Mouse (Mus musculus) neutrophil, adult 59 days (primary cell): ENCODE data around the gene Gm2035. TPM values are rescaled to one million over a fixed set of nuclear protein-coding genes. Genes with fewer than 3 reads are reported as not detected.

Source experiments
- total RNA-seq, 2 experiments: library from RNA; stranded (reverse); gene quantifications; 1 replicate in 1 of 2; 2 replicates in 1 of 2; pipeline ENCODE4 v1.2.4; 2023

Gene Gm2035
- not detected for total RNA-seq

DNA sequence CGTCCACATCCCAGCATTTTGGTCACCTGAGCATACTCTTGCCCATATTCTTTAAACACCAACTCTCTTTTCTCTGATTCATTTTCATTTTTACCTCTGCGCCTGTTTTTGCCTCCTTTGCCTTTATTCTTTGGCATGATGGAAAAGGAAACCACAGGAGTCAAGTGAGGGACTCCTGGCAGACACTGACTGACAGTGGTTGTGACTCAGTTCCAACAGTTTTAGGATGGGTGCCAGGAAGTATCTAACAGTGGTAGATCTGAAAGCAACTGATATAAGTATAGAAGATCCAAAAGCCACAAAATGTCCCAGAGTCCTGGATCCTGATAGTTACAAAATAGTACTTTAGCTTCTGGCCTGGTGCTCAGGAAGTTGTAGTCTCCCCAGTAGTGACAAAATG lies at the start of gene Gm2035:
TSS of gene Gm2035 (minus strand) at position 137 of the 400 bp plus-strand sequence.

DNA sequence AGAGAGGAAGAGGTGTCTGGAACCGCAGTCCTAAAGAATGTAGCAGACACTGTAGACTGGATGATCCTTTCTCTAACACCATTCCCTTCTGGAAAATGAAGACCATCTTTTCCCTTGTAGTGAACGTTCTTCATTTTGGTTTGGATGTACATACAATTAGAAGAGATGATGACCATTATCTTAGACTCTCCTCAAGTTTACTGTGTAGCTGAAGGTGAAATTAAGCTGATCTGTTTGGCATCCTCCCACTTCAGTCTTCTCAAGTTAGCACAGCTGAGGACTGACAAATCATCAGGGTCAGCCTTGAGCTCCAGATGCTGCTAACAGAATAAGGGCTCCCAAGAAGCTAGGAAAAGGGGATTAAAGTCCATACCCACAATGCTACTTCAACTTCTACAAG lies 34.1 kb upstream of the Gm2035 start, which contains the start of gene Gm2042:
TSS of gene Gm2042 (plus strand) at position 301 of the 400 bp plus-strand sequence.

DNA sequence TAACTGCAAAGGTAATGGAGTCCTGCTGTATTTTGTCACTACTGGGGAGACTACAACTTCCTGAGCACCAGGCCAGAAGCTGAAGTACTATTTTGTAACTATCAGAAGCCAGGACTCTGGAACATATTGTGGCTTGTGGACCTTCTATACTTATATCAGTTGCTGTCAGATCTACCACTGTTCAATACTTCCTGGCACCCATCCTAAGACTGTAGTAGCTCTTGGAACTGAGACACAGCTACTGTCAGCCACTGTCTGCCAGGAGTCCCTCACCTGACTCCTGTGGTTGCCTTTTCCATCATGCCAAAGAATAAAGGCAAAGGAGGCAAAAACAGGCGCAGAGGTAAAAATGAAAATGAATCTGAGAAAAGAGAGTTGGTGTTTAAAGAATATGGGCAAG lies 24.6 kb downstream of the Gm2035 start, which contains the start of gene Gm2022:
TSS of gene Gm2022 (plus strand) at position 301 of the 400 bp plus-strand sequence.

DNA sequence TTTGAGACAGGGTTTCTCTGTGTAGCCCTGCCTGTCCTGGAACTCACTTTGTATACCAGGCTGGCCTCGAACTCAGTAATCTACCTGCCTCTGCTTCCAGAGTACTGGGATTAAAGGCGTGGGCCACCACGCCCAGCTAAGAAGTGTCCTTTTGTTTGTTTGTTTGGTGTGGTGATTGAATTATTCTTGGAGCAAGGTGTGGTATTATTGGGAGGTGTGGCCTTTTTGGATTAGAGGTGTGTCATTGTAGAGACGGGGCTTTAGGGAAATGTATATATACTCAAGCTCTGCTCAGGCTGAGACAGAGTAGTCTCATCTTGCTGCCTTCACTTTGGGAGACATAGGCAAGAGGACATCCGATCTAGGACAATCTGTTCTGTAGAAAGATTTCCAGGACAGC lies 45.9 kb downstream of the Gm2035 start, which contains the start of gene Gm2016:
TSS of gene Gm2016 (plus strand) at position 301 of the 400 bp plus-strand sequence.

Other genes with a start within 250 kb of the Gm2035 start
- gene Gm21319, start 144.1 kb downstream of the Gm2035 start, total RNA-seq: not detected
- gene Gm21936, start 124.3 kb downstream of the Gm2035 start, total RNA-seq: not detected
- not detected for gene BB287469, start 103.3 kb downstream of the Gm2035 start, total RNA-seq
- gene Gm2001, start 77.5 kb downstream of the Gm2035 start, total RNA-seq: not detected
- gene Gm2016, start 45.8 kb downstream of the Gm2035 start, total RNA-seq: not detected
- not detected for gene Gm2022, start 24.5 kb downstream of the Gm2035 start, total RNA-seq
- not detected for gene Gm2042, start 34.2 kb upstream of the Gm2035 start, total RNA-seq
- not detected for gene Gm2075, start 92.0 kb upstream of the Gm2035 start, total RNA-seq
- gene Gm6803, start 98.9 kb upstream of the Gm2035 start, total RNA-seq: not detected
- gene Gm2056, start 107.1 kb upstream of the Gm2035 start, total RNA-seq: not detected
- gene Gm16368, start 163.8 kb upstream of the Gm2035 start, total RNA-seq: not detected